Mouse (Mus musculus): ENCODE measurements around the gene Ms4a6c. TPM values are rescaled to one million over a fixed set of nuclear protein-coding genes. Genes with fewer than 3 reads are reported as not detected.
"Not testable (repeated sequence)": the region's sequence is repeated elsewhere in the genome, so short reads cannot be mapped to it uniquely, and the experiment has no call there.

Gene Ms4a6c
- polyA plus RNA-seq (2014; fragmentation: Nextera tagmentation; extraction: Ambion mirVana) = 1.3 and 2.2 TPM in 2 replicates

DNA sequence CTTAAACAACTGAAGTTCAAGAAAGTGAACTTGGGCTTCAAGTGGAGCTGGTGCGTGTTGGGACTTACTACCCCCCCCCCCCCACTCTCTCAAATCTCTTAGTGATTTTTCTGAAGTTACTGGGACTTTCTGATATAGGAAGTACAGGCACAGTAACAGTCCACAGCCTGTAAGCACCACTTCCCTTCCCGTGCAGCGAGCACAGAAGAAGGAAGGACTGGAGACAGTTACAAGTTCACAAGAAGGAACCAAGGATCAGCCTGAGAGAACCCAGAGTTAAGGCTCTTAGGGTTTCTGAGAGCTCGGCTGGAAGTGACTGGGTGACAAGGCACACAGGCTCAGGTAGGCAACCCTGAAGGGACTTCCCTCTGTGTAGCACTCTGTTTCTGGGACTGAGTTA lies at the start of gene Ms4a6c:
Gene Ms4a6c, plus strand, starts transcription at position 152 of the 400 bp plus-strand sequence.
- not testable (repeated sequence) for H3K27me3 ChIP-seq (ENCODE audit: control insufficient read depth, insufficient read depth, low read length); H3K4me1 ChIP-seq (replicated peaks; ENCODE audit: control insufficient read depth, insufficient read depth, low read length); H3K9me3 ChIP-seq (ENCODE audit: control insufficient read depth, low read length); H3K9ac ChIP-seq; H3K27ac ChIP-seq; H3K4me3 ChIP-seq (replicated peaks; ENCODE audit: low read length); H3K36me3 ChIP-seq (replicated peaks; ENCODE audit: control insufficient read depth, insufficient read depth); ATAC-seq (ENCODE audit: low FRiP score); H3K4me2 ChIP-seq (replicated peaks); DNase-seq (ENCODE audit: low spot score)
- 90% methylated on average over 4 of the region's 4 CpGs for WGBS

GRCm38 (mm10) chr19:11431209-11431608 lies 38.0 kb upstream of the Ms4a6c start:
- H3K4me1 ChIP-seq (replicated peaks; ENCODE audit: control insufficient read depth, insufficient read depth, low read length); DNase-seq (ENCODE audit: low spot score); ATAC-seq (ENCODE audit: low FRiP score); H3K4me3 ChIP-seq (replicated peaks; ENCODE audit: low read length); H3K36me3 ChIP-seq (replicated peaks; ENCODE audit: control insufficient read depth, insufficient read depth); H3K4me2 ChIP-seq (replicated peaks); H3K27ac ChIP-seq; H3K27me3 ChIP-seq (ENCODE audit: control insufficient read depth, insufficient read depth, low read length); H3K9ac ChIP-seq; H3K9me3 ChIP-seq (ENCODE audit: control insufficient read depth, low read length): not testable (repeated sequence)
- 96% methylated on average over 1 of the region's 1 CpGs for WGBS

DNA sequence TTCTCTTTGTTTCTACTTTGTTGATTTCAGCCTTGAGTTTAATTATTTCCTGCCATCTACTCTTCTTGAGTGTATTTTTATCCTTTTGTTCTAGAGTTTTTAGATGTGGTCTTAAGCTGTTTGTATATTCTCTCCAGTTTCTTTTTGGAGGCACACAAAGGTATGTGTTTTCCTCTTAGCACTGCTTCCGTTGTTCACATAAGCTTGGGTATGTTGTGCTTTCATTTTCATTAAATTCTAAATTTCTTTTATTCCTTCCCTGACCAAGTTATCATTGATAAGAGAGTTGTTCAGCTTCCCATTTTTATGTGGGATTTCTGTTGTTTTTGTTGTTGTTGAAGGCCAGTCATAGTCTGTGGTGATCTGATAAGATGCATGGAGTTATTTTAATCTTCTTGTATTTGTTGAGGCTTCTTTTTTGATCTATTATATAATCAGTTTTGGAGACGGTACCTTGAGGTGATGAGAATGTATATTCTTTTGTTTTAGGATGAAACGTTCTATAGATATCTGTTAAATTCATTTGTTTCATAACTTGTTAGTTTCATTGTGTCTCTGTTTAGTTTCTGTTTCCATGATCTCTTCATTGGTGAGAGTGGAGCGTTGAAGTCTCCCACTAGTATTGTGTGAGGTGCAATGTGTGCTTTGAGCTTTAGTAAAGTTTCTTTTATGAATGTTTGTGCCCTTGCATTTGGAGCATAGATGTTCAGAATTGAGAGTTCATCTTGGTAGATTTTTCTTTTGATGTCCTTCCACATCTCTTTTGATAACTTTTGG lies 33.9 kb upstream of the Ms4a6c start:
- Histone ChIP-seq H3K27me3 (ENCODE audit: control insufficient read depth, insufficient read depth, low read length) (no peaks in the 10 kb centered on the region), H3K27ac (no peak overlapping the region)
- WGBS = 89% methylated on average over 4 of the region's 4 CpGs

GRCm38 (mm10) chr19:11443338-11443737 lies 25.8 kb upstream of the Ms4a6c start, which contains the start of gene Ms4a4b:
Gene Ms4a4b, plus strand, starts transcription at chr19:11443553.
- no peak within 1 kb of the TSS for H3K4me2 ChIP-seq (replicated peaks)
- no peak within 1 kb of the TSS for H3K27ac ChIP-seq
- H3K9ac ChIP-seq = no peak within 1 kb of the TSS
- no peaks in the 10 kb centered on the region for H3K4me1 ChIP-seq (replicated peaks; ENCODE audit: control insufficient read depth, insufficient read depth, low read length)
- ATAC-seq (ENCODE audit: low FRiP score) = no peak
- no peak for DNase-seq (ENCODE audit: low spot score)
- H3K9me3 ChIP-seq (ENCODE audit: control insufficient read depth, low read length) = no peaks in the 10 kb centered on the region
- no peaks in the 10 kb centered on the region for H3K27me3 ChIP-seq (ENCODE audit: control insufficient read depth, insufficient read depth, low read length)
- H3K36me3 ChIP-seq (replicated peaks; ENCODE audit: control insufficient read depth, insufficient read depth) = no peaks in the 10 kb centered on the region
- H3K4me3 ChIP-seq (replicated peaks; ENCODE audit: low read length) = no peak within 1 kb of the TSS

More for the DNA sequence above, 33.9 kb upstream of the Ms4a6c start:
- no peak overlapping the region for H3K9ac ChIP-seq
- H3K36me3 ChIP-seq (replicated peaks; ENCODE audit: control insufficient read depth, insufficient read depth) = no peaks in the 10 kb centered on the region
- H3K4me3 ChIP-seq (replicated peaks; ENCODE audit: low read length) = no peak overlapping the region
- no peaks in the 10 kb centered on the region for H3K4me1 ChIP-seq (replicated peaks; ENCODE audit: control insufficient read depth, insufficient read depth, low read length)
- no peak overlapping the region for H3K4me2 ChIP-seq (replicated peaks)
- DNase-seq (ENCODE audit: low spot score) (no peak), ATAC-seq (ENCODE audit: low FRiP score) (no peak)
- H3K9me3 ChIP-seq (ENCODE audit: control insufficient read depth, low read length) = no peaks in the 10 kb centered on the region

DNA sequence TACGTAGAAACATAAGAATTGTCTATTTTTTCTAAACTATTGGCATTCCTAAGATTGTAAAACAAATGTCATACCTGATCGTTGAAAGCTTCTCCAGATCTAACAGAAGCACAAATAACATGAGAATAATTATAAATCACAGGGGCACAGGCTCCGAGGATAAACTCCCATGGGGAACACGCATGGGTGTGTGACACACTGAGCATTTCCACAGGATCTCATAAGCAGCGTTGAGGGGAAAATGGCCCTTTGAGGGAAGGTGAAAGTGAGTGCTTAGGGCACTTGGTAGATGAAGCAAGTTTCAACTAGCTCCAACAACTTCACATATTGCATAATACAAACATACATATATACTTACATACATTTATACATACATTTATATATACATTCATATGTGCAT lies 25.2 kb upstream of the Ms4a6c start:
- H3K36me3 ChIP-seq (replicated peaks; ENCODE audit: control insufficient read depth, insufficient read depth) = no peaks in the 10 kb centered on the region
- H3K27me3 ChIP-seq (ENCODE audit: control insufficient read depth, insufficient read depth, low read length) = no peaks in the 10 kb centered on the region
- H3K9ac ChIP-seq = no peak overlapping the region
- ATAC-seq (ENCODE audit: low FRiP score) (no peak), DNase-seq (ENCODE audit: low spot score) (no peak)
- H3K27ac ChIP-seq = no peak overlapping the region
- no peaks in the 10 kb centered on the region for H3K4me1 ChIP-seq (replicated peaks; ENCODE audit: control insufficient read depth, insufficient read depth, low read length)
- H3K4me2 ChIP-seq (replicated peaks) = no peak overlapping the region
- WGBS = 85% methylated on average over 5 of the region's 5 CpGs
- no peak overlapping the region for H3K4me3 ChIP-seq (replicated peaks; ENCODE audit: low read length)
- H3K9me3 ChIP-seq (ENCODE audit: control insufficient read depth, low read length) = no peaks in the 10 kb centered on the region

GRCm38 (mm10) chr19:11447238-11447637 lies 21.9 kb upstream of the Ms4a6c start:
- DNase-seq (ENCODE audit: low spot score) = no peak
- no peaks in the 10 kb centered on the region for H3K36me3 ChIP-seq (replicated peaks; ENCODE audit: control insufficient read depth, insufficient read depth)
- H3K4me2 ChIP-seq (replicated peaks) = no peak overlapping the region
- no peaks in the 10 kb centered on the region for H3K4me1 ChIP-seq (replicated peaks; ENCODE audit: control insufficient read depth, insufficient read depth, low read length)
- H3K27me3 ChIP-seq (ENCODE audit: control insufficient read depth, insufficient read depth, low read length) = no peaks in the 10 kb centered on the region
- no peak overlapping the region for H3K27ac ChIP-seq
- 91% methylated on average over 2 of the region's 2 CpGs for WGBS
- H3K4me3 ChIP-seq (replicated peaks; ENCODE audit: low read length) = no peak overlapping the region
- ATAC-seq (ENCODE audit: low FRiP score) = no peak
- no peak overlapping the region for H3K9ac ChIP-seq
- H3K9me3 ChIP-seq (ENCODE audit: control insufficient read depth, low read length) = no peaks in the 10 kb centered on the region

GRCm38 (mm10) chr19:11459041-11459440 lies 10.1 kb upstream of the Ms4a6c start:
- H3K9ac ChIP-seq; DNase-seq (ENCODE audit: low spot score); H3K36me3 ChIP-seq (replicated peaks; ENCODE audit: control insufficient read depth, insufficient read depth); H3K4me1 ChIP-seq (replicated peaks; ENCODE audit: control insufficient read depth, insufficient read depth, low read length); ATAC-seq (ENCODE audit: low FRiP score); H3K4me2 ChIP-seq (replicated peaks); H3K27me3 ChIP-seq (ENCODE audit: control insufficient read depth, insufficient read depth, low read length); H3K4me3 ChIP-seq (replicated peaks; ENCODE audit: low read length); H3K9me3 ChIP-seq (ENCODE audit: control insufficient read depth, low read length); H3K27ac ChIP-seq: not testable (repeated sequence)
- 85% methylated on average over 2 of the region's 4 CpGs for WGBS

GRCm38 (mm10) chr19:11464795-11465194 lies 4.4 kb upstream of the Ms4a6c start:
- not testable (repeated sequence) for H3K27ac ChIP-seq; H3K4me2 ChIP-seq (replicated peaks); H3K9me3 ChIP-seq (ENCODE audit: control insufficient read depth, low read length); H3K4me3 ChIP-seq (replicated peaks; ENCODE audit: low read length); H3K27me3 ChIP-seq (ENCODE audit: control insufficient read depth, insufficient read depth, low read length); ATAC-seq (ENCODE audit: low FRiP score); H3K9ac ChIP-seq; H3K36me3 ChIP-seq (replicated peaks; ENCODE audit: control insufficient read depth, insufficient read depth); H3K4me1 ChIP-seq (replicated peaks; ENCODE audit: control insufficient read depth, insufficient read depth, low read length); DNase-seq (ENCODE audit: low spot score)
- WGBS = 60% methylated on average over 1 of the region's 1 CpGs

- Histone ChIP-seq H3K9me3 (ENCODE audit: control insufficient read depth, low read length) (no peaks in the 10 kb centered on the region), H3K27me3 (ENCODE audit: control insufficient read depth, insufficient read depth, low read length) (no peaks in the 10 kb centered on the region), H3K27ac (no peak overlapping the region), H3K36me3 (replicated peaks; ENCODE audit: control insufficient read depth, insufficient read depth) (no peaks in the 10 kb centered on the region), H3K4me2 (replicated peaks) (no peak overlapping the region), H3K4me1 (replicated peaks; ENCODE audit: control insufficient read depth, insufficient read depth, low read length) (no peaks in the 10 kb centered on the region), H3K4me3 (replicated peaks; ENCODE audit: low read length) (no peak overlapping the region), H3K9ac (no peak overlapping the region)
- DNase-seq (ENCODE audit: low spot score) (no peak), ATAC-seq (ENCODE audit: low FRiP score) (no peak)
- 83% methylated on average over 5 of the region's 5 CpGs for whole genome bisulfite sequencing
Observed at GRCm38 (mm10) chr19:11466471-11466870, 2.7 kb upstream of the Ms4a6c start.

Measured in hindbrain, embryonic 14.5 days (tissue).